Mouse (Mus musculus) bone marrow macrophage, adult 2 months (primary cell): Measurements from ENCODE around the gene Efna5. TPM values are rescaled to one million over a fixed set of nuclear protein-coding genes. Genes with fewer than 3 reads are reported as not detected.

Source experiments
- H3K27ac ChIP-seq: 2 replicates; pipeline ENCODE4 v1.5.1; 2012; ENCODE audit warnings: low read depth, low read length; ENCODE audit not compliant: insufficient read depth
- H3K4me1 ChIP-seq: 2 replicates; pipeline ENCODE4 v1.6.1; 2012; ENCODE audit warnings: low read length; ENCODE audit not compliant: control insufficient read depth, insufficient read depth
- H3K4me3 ChIP-seq: 2 replicates; pipeline ENCODE4 v1.5.1; 2012; ENCODE audit warnings: mild to moderate bottlenecking, low read length, moderate library complexity; ENCODE audit not compliant: insufficient read depth
- CTCF ChIP-seq: IDR thresholded peaks from 2 replicates; pipeline ENCODE4 v1.5.1; 2012; ENCODE audit warnings: low read depth, mild to moderate bottlenecking, low read length, moderate library complexity
- POLR2A ChIP-seq: IDR thresholded peaks from 2 replicates; pipeline ENCODE4 v1.6.1; 2012; ENCODE audit warnings: mild to moderate bottlenecking, low read depth, low read length, borderline replicate concordance
- polyA plus RNA-seq: library from polyadenylated mRNA; stranded (reverse); fragments of >200 nt; gene quantifications from 2 replicates; pipeline ENCODE4 v1.2.4, GENCODE M21; 2012; ENCODE audit not compliant: missing spikeins, insufficient read depth, insufficient read length

The Efna5 gene
- polyA plus RNA-seq, 1 experiment: 0.60 TPM

DNA sequence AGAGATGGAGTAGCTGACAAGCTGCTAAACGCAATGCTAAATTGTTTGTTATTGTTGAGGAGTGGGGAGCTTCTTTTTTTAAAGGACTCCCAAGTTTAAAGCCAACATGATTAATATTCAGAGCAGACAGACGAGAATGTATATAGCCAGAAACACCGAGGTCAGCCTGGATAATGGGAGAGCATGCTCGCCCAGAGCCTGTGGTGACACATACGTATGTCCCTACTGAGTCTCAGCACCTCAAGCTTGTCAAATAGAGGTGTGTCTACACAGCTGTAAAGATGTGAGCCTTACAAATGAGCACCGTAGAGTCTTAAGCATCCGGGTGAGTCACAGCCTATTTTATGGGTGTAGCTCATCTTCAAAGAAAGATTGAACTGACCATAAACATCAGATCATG is 318.7 kb downstream of the Efna5 start:
- H3K4me1 ChIP-seq: no peaks in the 10 kb centered on the region
- no peak for TF ChIP-seq CTCF
- TF ChIP-seq POLR2A: no peak
- no peak overlapping the region for H3K27ac ChIP-seq
- no peak overlapping the region for H3K4me3 ChIP-seq

DNA sequence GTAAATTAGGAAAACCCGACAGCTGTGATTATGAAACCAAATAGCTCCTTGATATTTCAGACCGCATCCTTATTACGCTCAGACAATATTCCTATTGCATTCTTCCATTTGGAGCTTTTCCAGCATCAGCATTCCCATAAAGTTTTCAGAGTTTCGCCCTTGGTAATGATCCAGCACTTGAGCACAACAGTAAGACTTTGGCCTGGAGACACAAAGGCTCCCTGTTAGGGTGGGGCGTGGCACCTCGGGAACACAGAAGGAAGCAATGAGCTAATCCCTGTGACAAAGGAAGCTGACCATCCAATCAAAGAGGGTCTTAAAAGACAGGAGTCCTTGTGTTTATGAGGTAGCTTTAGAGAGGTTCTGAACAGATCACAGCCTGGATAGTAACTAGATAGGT is 323.9 kb downstream of the Efna5 start:
- Histone ChIP-seq H3K4me1 (no peaks in the 10 kb centered on the region), H3K27ac (no peak overlapping the region), H3K4me3 (no peak overlapping the region)
- TF ChIP-seq POLR2A (no peak), CTCF (no peak)
